In the genomic region with DNA sequence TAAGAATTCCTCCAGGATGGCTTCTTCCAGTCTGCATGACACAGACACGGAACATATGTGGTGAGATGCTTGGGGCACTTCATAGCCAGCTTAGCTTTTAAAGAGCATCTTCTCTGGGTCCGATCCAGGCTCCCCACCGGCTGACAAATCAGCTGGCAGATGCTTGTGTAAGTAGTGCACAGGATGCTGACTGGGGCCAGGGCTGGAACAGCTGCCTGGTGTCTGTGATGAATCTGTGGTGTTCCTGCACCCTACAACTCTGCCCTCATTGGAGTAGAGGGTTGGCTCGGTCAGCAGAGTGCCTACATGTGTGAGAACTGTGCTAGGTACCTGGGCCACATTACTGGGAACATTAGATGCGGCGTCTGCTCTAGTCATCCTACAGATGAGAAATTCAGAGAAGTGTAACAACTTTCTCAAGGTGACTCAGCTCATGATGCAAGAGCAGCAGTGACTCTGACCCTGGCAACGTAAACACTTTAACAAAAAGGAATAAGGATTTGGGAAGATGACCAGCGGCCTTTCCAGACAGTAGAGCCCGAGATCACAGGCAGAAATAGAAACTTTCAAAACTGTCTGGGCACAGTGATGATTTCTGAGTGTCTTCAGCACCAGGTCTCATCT, we compare ENCODE assay signal across 20 mouse cellular contexts. TPM values are rescaled to one million over a fixed set of nuclear protein-coding genes. Genes with fewer than 3 reads are reported as not detected.
DNase-seq lines count a peak whose midpoint lies in the region; ATAC-seq and TF ChIP-seq lines count a peak whose summit lies in the region.
"Had no signal": no experiment of that assay in that cellular context is flagged by ENCODE, and none has a peak within 500 bp of the region (broad histone marks: within the 10 kb centered on the region; RNA-seq: fewer than 3 reads in every experiment).

No protein-coding gene starts in this region.

- no peak for TF ChIP-seq CTCF in brain, embryonic 14.5 days (IDR thresholded peaks at IDR 0.05; ENCODE audit: borderline replicate concordance, extremely low read depth, insufficient read depth, insufficient read length)

- no peaks in the 10 kb centered on the region for H3K4me1 ChIP-seq in megakaryocyte, embryonic 14.5 days
- H3K4me1 ChIP-seq: embryonic facial prominence, embryonic 15.5 days; heart, embryonic 10.5 days; kidney, embryonic 15.5 days; limb, embryonic 15.5 days had no signal

- peaks cover 32% of the 10 kb centered on the region for H3K27me3 ChIP-seq in megakaryocyte, embryonic 14.5 days (replicated peaks)
- H3K27me3 ChIP-seq: embryonic facial prominence, embryonic 15.5 days; kidney, embryonic 15.5 days; limb, embryonic 15.5 days had no signal

- peak overlapping the region; percentile 46 for H3K4me3 ChIP-seq in megakaryocyte, embryonic 14.5 days (replicated peaks)
- H3K4me3 ChIP-seq: embryonic facial prominence, embryonic 15.5 days; forebrain, embryonic 10.5 days; gastrocnemius, adult 2 months; heart, embryonic 10.5 days; kidney, embryonic 15.5 days; limb, embryonic 15.5 days had no signal

- no peaks in the 10 kb centered on the region for H3K36me3 ChIP-seq in megakaryocyte, embryonic 14.5 days (replicated peaks; ENCODE audit: low read length)

- DNase-seq in cerebellum, postnatal 14 days, result peak; percentile 38 to 60
- DNase-seq in cerebellum, adult 8-10 months, result no peak
- DNase-seq in brain, embryonic 14.5 days (ENCODE audit: low read depth), result peak; percentile 20
- DNase-seq in yolk sac, embryonic 10.5 days (ENCODE audit: low spot score), result no peak
- no peak for DNase-seq in B cell, adult 2 months
- DNase-seq: cerebellum, adult 18-20 months; gastrocnemius, adult 2 months; kidney, adult 11 months; kidney, postnatal 4 days; layer of hippocampus, adult 9-11 months; lung, embryonic 14.5 days; midbrain, embryonic 14.5 days had no signal

- H3K9me3 ChIP-seq in megakaryocyte, embryonic 14.5 days, result peaks cover 16% of the 10 kb centered on the region
- H3K9me3 ChIP-seq: embryonic facial prominence, embryonic 15.5 days; forebrain, embryonic 10.5 days; heart, embryonic 10.5 days; kidney, embryonic 15.5 days; limb, embryonic 15.5 days had no signal

- ATAC-seq in megakaryocyte, adult 5-6 weeks (ENCODE audit: poor library complexity, severe bottlenecking), result no peak

- no peak for TF ChIP-seq POLR2A in brain, embryonic 14.5 days (IDR thresholded peaks at IDR 0.05; ENCODE audit: borderline replicate concordance, extremely low read depth, insufficient read depth, insufficient read length, poor library complexity, severe bottlenecking)

RNA-seq across cellular contexts. Expression of a gene that starts 34.5 kb away (rescaled TPM):
- polyA plus RNA-seq in megakaryocyte, embryonic 14.5 days (2012; ENCODE audit: insufficient read depth, low replicate concordance), result 24.0 TPM in 1 of 2 replicates, not detected in the other
- 232 and 247 TPM in 2 replicates for total RNA-seq in megakaryocyte, adult 5-6 weeks (2015)
- total RNA-seq in megakaryocyte, adult 5-6 weeks (2017), result 323 and 364 TPM in 2 replicates
- polyA plus RNA-seq in brain, embryonic 14.5 days (2012; rRNA removed), result 68.1 and 77.7 TPM in 2 replicates

RNA-seq across cellular contexts. Expression of a gene that starts 34.7 kb away (rescaled TPM):
- polyA plus RNA-seq in megakaryocyte, embryonic 14.5 days (2012; ENCODE audit: insufficient read depth, low replicate concordance), result 0.07 TPM in 1 of 2 replicates, not detected in the other
- total RNA-seq in megakaryocyte, adult 5-6 weeks (2015), result not detected in 2 replicates
- 0.18 TPM in 1 of 2 replicates, not detected in the other for total RNA-seq in megakaryocyte, adult 5-6 weeks (2017)
- 0.19 and 0.21 TPM in 2 replicates for polyA plus RNA-seq in brain, embryonic 14.5 days (2012; rRNA removed)
- total RNA-seq: gastrocnemius, adult 2 months; megakaryocyte-erythroid progenitor cell, adult 5-6 weeks had no signal
- polyA plus RNA-seq: heart, embryonic 10.5 days had no signal

Comparison
In these comparisons a context has a peak if more than half of its experiments do, and no peak if none do; other contexts are left out.
1. DNase-seq: peak in cerebellum, postnatal 14 days (2 of 2) and brain, embryonic 14.5 days (single experiment); none in cerebellum, adult 8-10 months (single experiment), yolk sac, embryonic 10.5 days (single experiment) and B cell, adult 2 months (0 of 2).